Mouse (Mus musculus) ES-E14 (cell line): ENCODE results near the gene Fndc3a. TPM values are rescaled to one million over a fixed set of nuclear protein-coding genes. Genes with fewer than 3 reads are reported as not detected.

ENCODE experiments used
- DNase-seq: peaks from one replicate; pipeline ENCODE4 v3.0.0-alpha.2; 2013; ENCODE audit warnings: low read depth, low spot score
- H3K27ac ChIP-seq: 2 replicates; pipeline ENCODE4 v1.5.1; 2012; ENCODE audit warnings: low read depth, mild to moderate bottlenecking, low read length, moderate library complexity, mixed read lengths; ENCODE audit not compliant: poor library complexity, insufficient read depth, severe bottlenecking
- H3K36me3 ChIP-seq: 2 replicates; pipeline ENCODE4 v1.6.1; 2012; ENCODE audit warnings: mild to moderate bottlenecking, low read length, moderate library complexity, mixed read lengths; ENCODE audit not compliant: control insufficient read depth, poor library complexity, insufficient read depth, severe bottlenecking
- H3K4me1 ChIP-seq, 2 experiments: fragments of 150-350 bp in 1 of 2; sonication (generic) in 1 of 2; 2 replicates each; pipeline ENCODE4 v1.6.1; 2012; ENCODE audit warnings: low read length in 2 of 2, mild to moderate bottlenecking in 1 of 2, mixed read lengths in 1 of 2; ENCODE audit not compliant: control insufficient read depth in 2 of 2, insufficient read depth in 2 of 2, poor library complexity in 1 of 2
- H3K4me3 ChIP-seq, 2 experiments: fragments of 150-350 bp in 1 of 2; sonication (generic) in 1 of 2; 2 replicates each; pipeline ENCODE4 v1.5.1; 2012; ENCODE audit warnings: low read length in 2 of 2, low read depth in 1 of 2, mild to moderate bottlenecking in 1 of 2, mixed read lengths in 1 of 2; ENCODE audit not compliant: insufficient read depth in 1 of 2, poor library complexity in 1 of 2, severe bottlenecking in 1 of 2
- H3K9ac ChIP-seq: 2 replicates; pipeline ENCODE4 v1.6.1; 2012; ENCODE audit warnings: low read depth, mild to moderate bottlenecking, low read length, mixed read lengths; ENCODE audit not compliant: poor library complexity, insufficient read depth, severe bottlenecking
- H3K9me3 ChIP-seq: fragments of 150-350 bp; sonication (generic); 2 replicates; pipeline ENCODE4 v1.6.1; 2012; ENCODE audit warnings: low read depth, mild to moderate bottlenecking, low read length; ENCODE audit not compliant: control insufficient read depth, insufficient read depth
- CHD2 ChIP-seq: IDR thresholded peaks from 2 replicates; pipeline ENCODE4 v1.6.1; 2014; ENCODE audit warnings: mild to moderate bottlenecking, low read depth, low read length, inconsistent platforms
- HCFC1 ChIP-seq: IDR thresholded peaks from 2 replicates; pipeline ENCODE4 v1.6.1; 2012; ENCODE audit warnings: low read length, inconsistent platforms, borderline replicate concordance; ENCODE audit not compliant: insufficient read depth
- MAFK ChIP-seq: IDR thresholded peaks from 2 replicates; pipeline ENCODE4 v1.6.1; 2014; ENCODE audit warnings: mild to moderate bottlenecking, low read depth, low read length, inconsistent platforms; ENCODE audit not compliant: insufficient read depth
- ZC3H11A ChIP-seq: IDR thresholded peaks from 2 replicates; pipeline ENCODE4 v1.6.1; 2012; ENCODE audit warnings: low read depth, mild to moderate bottlenecking, inconsistent platforms, low read length, borderline replicate concordance
- ZNF384 ChIP-seq: IDR thresholded peaks from 2 replicates; pipeline ENCODE4 v1.6.1; 2012; ENCODE audit warnings: low read depth, low read length, inconsistent platforms
- in situ Hi-C, 2 experiments: fragments of 600-800 bp; cut with MboI; formaldehyde crosslinking; loops; one replicate each; pipeline ENCODE4 v1.15.1; 2025; ENCODE audit warnings: low sequenced_read_pairs in 2 of 2, inconsistent platforms in 1 of 2; ENCODE audit not compliant: unreplicated experiment in 2 of 2
- total RNA-seq: library from RNA; depleted of rRNA; stranded (reverse); fragments of 300-350 nt; gene quantifications from 2 replicates; pipeline ENCODE4 v1.2.3, GENCODE M21; 2012; rRNA removed

The Fndc3a gene
- 14.4 and 28.1 TPM in 2 replicates for total RNA-seq

GRCm38 (mm10) chr14:72709710-72710340 is at the start of gene Fndc3a:
TSS of gene Fndc3a (minus strand) at chr14:72710003.
- peak; percentile 55 for DNase-seq
- H3K4me1 ChIP-seq, result peaks cover 0 to 2% of the 10 kb centered on the region in 2 experiments; a peak in 1 of 4 replicates
- H3K36me3 ChIP-seq, result no peaks in the 10 kb centered on the region
- no peaks in the 10 kb centered on the region for H3K9me3 ChIP-seq
- TF ChIP-seq ZC3H11A (no peak), HCFC1 (peak; percentile 51; the same call in 1 of the 2 replicates)
- H3K27ac ChIP-seq, result no peak within 1 kb of the TSS
- in situ Hi-C loops, result no loop called here
- H3K9ac ChIP-seq, result peak within 1 kb of the TSS; percentile 93
- H3K4me3 ChIP-seq, result peak within 1 kb of the TSS; percentile 84 to 99

- no peak overlapping the region for H3K27ac ChIP-seq
- no peaks in the 10 kb centered on the region for H3K36me3 ChIP-seq
- DNase-seq, result no peak
- no peaks in the 10 kb centered on the region for H3K4me1 ChIP-seq
- TF ChIP-seq MAFK, result no peak
- TF ChIP-seq CHD2, result no peak
- TF ChIP-seq ZNF384, result no peak
- TF ChIP-seq HCFC1, result no peak
- no peak for TF ChIP-seq ZC3H11A
- H3K9me3 ChIP-seq, result no peaks in the 10 kb centered on the region
- H3K9ac ChIP-seq, result no peak overlapping the region
- in situ Hi-C loops, result no loop called here
- H3K4me3 ChIP-seq, result no peak overlapping the region
Observed at GRCm38 (mm10) chr14:72752893-72753292, 43.1 kb upstream of the Fndc3a start.

- no peak for DNase-seq
- Histone ChIP-seq H3K9ac (no peak overlapping the region), H3K9me3 (no peaks in the 10 kb centered on the region), H3K36me3 (no peaks in the 10 kb centered on the region), H3K4me3 (no peak overlapping the region), H3K4me1 (no peaks in the 10 kb centered on the region), H3K27ac (no peak overlapping the region)
- in situ Hi-C loops, result no loop called here
- TF ChIP-seq HCFC1 (no peak), CHD2 (no peak), ZNF384 (no peak), MAFK (no peak), ZC3H11A (no peak)
Observed at GRCm38 (mm10) chr14:72750426-72751182, 40.8 kb upstream of the Fndc3a start.

GRCm38 (mm10) chr14:72748331-72748730 is 38.5 kb upstream of the Fndc3a start:
- TF ChIP-seq HCFC1, result no peak
- no peak for TF ChIP-seq ZC3H11A
- no peak for TF ChIP-seq ZNF384
- TF ChIP-seq MAFK, result no peak
- no peak for TF ChIP-seq CHD2

More at GRCm38 (mm10) chr14:72748331-72748730, 38.5 kb upstream of the Fndc3a start:
- Histone ChIP-seq H3K9ac (no peak overlapping the region), H3K27ac (no peak overlapping the region), H3K4me3 (no peak overlapping the region), H3K9me3 (no peaks in the 10 kb centered on the region), H3K4me1 (no peaks in the 10 kb centered on the region), H3K36me3 (no peaks in the 10 kb centered on the region)
- in situ Hi-C loops, result no loop called here
- no peak for DNase-seq
